31 mouse cellular contexts compared by ENCODE assay signal in genomic region chr1:23487031-23487430, GRCm38 (mm10).
"Had no signal": no experiment of that assay in that cellular context is flagged by ENCODE, and none has a peak within 500 bp of the region (broad histone marks: within the 10 kb centered on the region; RNA-seq: fewer than 3 reads in every experiment).

No protein-coding gene starts in this region.

- H3K4me2 ChIP-seq: limb, embryonic 12.5 days; limb, embryonic 13.5 days; limb, embryonic 15.5 days; liver, embryonic 11.5 days; liver, embryonic 12.5 days; liver, embryonic 13.5 days; liver, embryonic 15.5 days; lung, embryonic 14.5 days; lung, embryonic 15.5 days; midbrain, embryonic 11.5 days; midbrain, embryonic 12.5 days; midbrain, embryonic 13.5 days; midbrain, embryonic 15.5 days had no signal

- ATAC-seq: liver, embryonic 12.5 days; liver, postnatal 0 days; midbrain, embryonic 13.5 days; midbrain, embryonic 15.5 days; midbrain, embryonic 16.5 days had no signal

- H3K9me3 ChIP-seq: limb, embryonic 10.5 days; limb, embryonic 12.5 days; limb, embryonic 13.5 days; limb, embryonic 15.5 days; liver, embryonic 12.5 days; liver, embryonic 13.5 days; liver, embryonic 15.5 days; lung, embryonic 15.5 days; megakaryocyte, embryonic 14.5 days; midbrain, embryonic 10.5 days; midbrain, embryonic 12.5 days; midbrain, embryonic 13.5 days; midbrain, embryonic 15.5 days had no signal

- H3K27ac ChIP-seq: left cerebral cortex, adult 2 months; limb, embryonic 10.5 days; limb, embryonic 12.5 days; limb, embryonic 13.5 days; limb, embryonic 15.5 days; liver, embryonic 12.5 days; liver, embryonic 13.5 days; liver, embryonic 14.5 days; liver, embryonic 15.5 days; lung, embryonic 15.5 days; macrophage; midbrain, embryonic 10.5 days; midbrain, embryonic 12.5 days; midbrain, embryonic 13.5 days; midbrain, embryonic 15.5 days had no signal

- DNase-seq: left cerebral cortex, postnatal 4 days; liver; liver, embryonic 13.5 days; liver, postnatal 0 days; lung, adult 18-20 months; lung, adult 2 months; lung, embryonic 14.5 days; lung, postnatal 10 days; lung, postnatal 14 days; lung, postnatal 36 days; lung, postnatal 4 days; midbrain, embryonic 14.5 days had no signal

- H3K9ac ChIP-seq: limb, embryonic 12.5 days; limb, embryonic 13.5 days; limb, embryonic 15.5 days; liver, embryonic 12.5 days; liver, embryonic 13.5 days; liver, embryonic 14.5 days; liver, embryonic 15.5 days; liver, postnatal 0 days; lung, embryonic 14.5 days; lung, embryonic 15.5 days; midbrain, embryonic 12.5 days; midbrain, embryonic 13.5 days; midbrain, embryonic 15.5 days had no signal

- H3K4me1 ChIP-seq: limb, embryonic 10.5 days; limb, embryonic 12.5 days; limb, embryonic 13.5 days; limb, embryonic 15.5 days; liver, embryonic 12.5 days; liver, embryonic 13.5 days; liver, embryonic 15.5 days; lung, embryonic 15.5 days; megakaryocyte, embryonic 14.5 days; midbrain, embryonic 10.5 days; midbrain, embryonic 12.5 days had no signal

- H3K4me3 ChIP-seq: left cerebral cortex, adult 2 months; limb, embryonic 10.5 days; limb, embryonic 12.5 days; limb, embryonic 13.5 days; limb, embryonic 15.5 days; liver, embryonic 12.5 days; liver, embryonic 13.5 days; liver, embryonic 15.5 days; lung, embryonic 15.5 days; megakaryocyte, embryonic 14.5 days; midbrain, embryonic 10.5 days; midbrain, embryonic 12.5 days; midbrain, embryonic 13.5 days; midbrain, embryonic 15.5 days; myocyte had no signal

- H3K36me3 ChIP-seq: limb, embryonic 10.5 days; limb, embryonic 12.5 days; limb, embryonic 13.5 days; limb, embryonic 15.5 days; liver, embryonic 12.5 days; liver, embryonic 13.5 days; liver, embryonic 15.5 days; lung, embryonic 15.5 days; midbrain, embryonic 10.5 days; midbrain, embryonic 12.5 days; midbrain, embryonic 13.5 days; midbrain, embryonic 15.5 days had no signal

- H3K27me3 ChIP-seq: limb, embryonic 12.5 days; limb, embryonic 13.5 days; limb, embryonic 15.5 days; liver, embryonic 12.5 days; liver, embryonic 13.5 days; liver, embryonic 15.5 days; lung, embryonic 15.5 days; megakaryocyte, embryonic 14.5 days; midbrain, embryonic 12.5 days; midbrain, embryonic 13.5 days; midbrain, embryonic 15.5 days had no signal
